Mouse (Mus musculus) intestine, postnatal 0 days (tissue): ENCODE data around the gene Trio. TPM values are rescaled to one million over a fixed set of nuclear protein-coding genes. Genes with fewer than 3 reads are reported as not detected.

Source experiments
- ATAC-seq: fragments of 200-750 bp; cut with Nextera tagmentation; 2 replicates; pipeline ENCODE4 v1.8.0; 2017; ENCODE audit warnings: mild to moderate bottlenecking, moderate TSS enrichment, moderate library complexity
- H3K27ac ChIP-seq: fragments of 300-500 bp; sonication (generic); 2 replicates; pipeline ENCODE4 v1.5.1; 2014; ENCODE audit warnings: mild to moderate bottlenecking, low read depth, low read length, moderate library complexity
- H3K27me3 ChIP-seq: fragments of 300-500 bp; sonication (generic); replicated peaks from 2 replicates; pipeline ENCODE4 v1.6.1; 2014; ENCODE audit warnings: low read length, mixed read lengths; ENCODE audit not compliant: control insufficient read depth, insufficient read depth
- H3K36me3 ChIP-seq: fragments of 300-500 bp; sonication (generic); 2 replicates; pipeline ENCODE4 v1.6.1; 2014; ENCODE audit warnings: mild to moderate bottlenecking, moderate library complexity; ENCODE audit not compliant: control insufficient read depth, insufficient read depth
- H3K4me1 ChIP-seq: fragments of 300-500 bp; sonication (generic); replicated peaks from 2 replicates; pipeline ENCODE4 v1.6.1; 2014; ENCODE audit warnings: antibody characterized with exemption, low read length, mixed read lengths; ENCODE audit not compliant: control insufficient read depth, insufficient read depth
- H3K4me2 ChIP-seq: fragments of 300-500 bp; sonication (generic); replicated peaks from 2 replicates; pipeline ENCODE4 v1.6.1; 2014; ENCODE audit warnings: low read depth, mild to moderate bottlenecking, moderate library complexity
- H3K4me3 ChIP-seq: fragments of 300-500 bp; sonication (generic); 2 replicates; pipeline ENCODE4 v1.5.1; 2014; ENCODE audit warnings: low read depth, low read length
- H3K9ac ChIP-seq: fragments of 300-500 bp; sonication (generic); 2 replicates; pipeline ENCODE4 v1.6.1; 2014; ENCODE audit warnings: mild to moderate bottlenecking, low read depth, low read length
- H3K9me3 ChIP-seq: fragments of 300-500 bp; sonication (generic); 2 replicates; pipeline ENCODE4 v1.6.1; 2016; ENCODE audit warnings: mixed run types; ENCODE audit not compliant: control insufficient read depth
- CTCF ChIP-seq: sonication (generic); IDR thresholded peaks from 2 replicates; pipeline ENCODE4 v1.5.1; 2016; ENCODE audit warnings: low read depth, mild to moderate bottlenecking, control low read depth, antibody characterized with exemption, moderate library complexity
- WGBS: fragments of 180-500 bp; shearing (Covaris S2); extraction: QIAGEN DNeasy Blood & Tissue Kit; methylation state at CpG from one replicate; pipeline ENCODE4 v1.1.7; 2014; 5-methylcytosine and 5-hydroxymethylcytosine counted together
- polyA plus RNA-seq: library from polyadenylated mRNA; unstranded; fragments of >200 nt; fragmentation: Nextera tagmentation; extraction: Ambion mirVana; gene quantifications from 2 replicates; pipeline ENCODE4 v1.2.1, GENCODE M21; 2015

The Trio gene
- polyA plus RNA-seq, 1 experiment from 2014 or later = 10.0 TPM

DNA sequence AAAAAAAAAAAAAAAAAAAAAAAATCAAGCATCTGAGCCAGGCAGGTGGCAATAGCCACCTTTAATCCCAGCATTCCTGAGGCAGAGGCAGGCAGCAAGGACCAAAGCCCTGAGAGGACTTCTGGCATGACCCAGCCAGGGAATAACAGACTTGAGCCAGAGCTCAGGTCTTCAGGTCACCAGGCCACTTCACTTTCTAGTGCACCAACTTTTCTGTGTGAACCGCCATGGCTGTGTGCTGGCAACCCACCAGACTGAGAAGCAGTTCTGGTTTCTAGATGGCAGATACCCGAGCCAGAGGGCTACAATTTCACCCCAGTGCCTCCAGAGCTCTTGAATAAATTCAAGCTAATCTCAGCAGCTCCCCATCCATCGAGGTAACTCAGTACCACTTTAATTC is 104.9 kb downstream of the Trio start:
- no peak for TF ChIP-seq CTCF
- WGBS = 72% methylated on average over 3 of the region's 3 CpGs

DNA sequence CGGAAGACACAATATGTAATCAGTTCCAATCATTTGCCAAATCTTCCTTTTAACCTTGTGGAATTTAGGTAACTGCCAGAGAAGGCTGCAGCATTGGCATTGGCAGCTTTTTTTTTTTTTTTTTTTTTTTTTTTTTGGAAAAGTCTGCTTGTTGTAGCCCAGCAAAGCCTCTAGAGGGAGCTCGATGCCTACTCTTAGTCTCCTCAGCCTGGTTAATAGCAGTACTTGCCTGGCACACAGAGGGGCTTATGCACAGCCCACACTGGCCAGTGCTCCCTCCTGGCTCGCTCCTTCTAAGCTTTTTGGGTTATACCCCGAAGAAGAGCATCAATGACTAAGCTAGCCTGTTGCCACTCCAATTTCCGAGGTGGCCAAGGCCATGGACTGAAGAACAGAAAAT is 106.1 kb downstream of the Trio start:
- TF ChIP-seq CTCF = peak; percentile 77
- peak; percentile 42; the same call in 1 of the 2 replicates for ATAC-seq
- WGBS = 20% methylated on average over 5 of the region's 5 CpGs
- Histone ChIP-seq H3K4me1 (peaks cover 4% of the 10 kb centered on the region; the same call in 1 of the 2 replicates), H3K4me2 (no peak overlapping the region), H3K9ac (no peak overlapping the region), H3K4me3 (no peak overlapping the region), H3K36me3 (0 out of 2 replicates have a peak, but pooled peaks cover 5% of the 10 kb centered on the region), H3K27me3 (no peaks in the 10 kb centered on the region), H3K27ac (no peak overlapping the region), H3K9me3 (no peaks in the 10 kb centered on the region)

More for the DNA sequence above, 104.9 kb downstream of the Trio start:
- Histone ChIP-seq H3K4me2 (no peak overlapping the region), H3K9me3 (no peaks in the 10 kb centered on the region), H3K36me3 (0 out of 2 replicates have a peak, but pooled peaks cover 5% of the 10 kb centered on the region), H3K9ac (no peak overlapping the region), H3K4me3 (no peak overlapping the region), H3K27ac (no peak overlapping the region), H3K27me3 (no peaks in the 10 kb centered on the region), H3K4me1 (peaks cover 4% of the 10 kb centered on the region; the same call in 1 of the 2 replicates)
- no peak for ATAC-seq

DNA sequence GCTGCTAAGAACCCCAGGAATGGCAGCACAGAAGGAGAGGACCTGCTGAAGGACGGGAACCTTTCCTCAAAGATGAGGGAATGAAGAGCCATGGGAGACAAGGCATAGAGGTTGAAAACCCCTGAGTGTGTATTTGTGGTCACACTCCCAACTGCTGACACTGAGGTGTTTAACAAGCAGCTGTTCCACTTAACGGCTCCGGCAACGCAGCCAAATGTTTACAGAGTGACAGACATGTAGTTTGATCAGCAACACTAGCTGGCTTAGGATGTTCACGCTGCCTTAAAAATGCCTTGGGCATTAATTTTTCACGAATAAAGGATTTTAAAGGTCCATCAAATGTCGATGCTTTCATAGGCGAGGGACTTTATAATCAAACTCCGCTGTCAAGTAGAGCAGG is 106.8 kb downstream of the Trio start:
- Histone ChIP-seq H3K9ac (no peak overlapping the region), H3K4me3 (no peak overlapping the region), H3K4me1 (peaks cover 4% of the 10 kb centered on the region; the same call in 1 of the 2 replicates), H3K36me3 (0 out of 2 replicates have a peak, but pooled peaks cover 5% of the 10 kb centered on the region), H3K9me3 (no peaks in the 10 kb centered on the region), H3K27me3 (no peaks in the 10 kb centered on the region), H3K27ac (no peak overlapping the region), H3K4me2 (no peak overlapping the region)
- 78% methylated on average over 9 of the region's 9 CpGs for WGBS
- no peak for TF ChIP-seq CTCF
- ATAC-seq = no peak

DNA sequence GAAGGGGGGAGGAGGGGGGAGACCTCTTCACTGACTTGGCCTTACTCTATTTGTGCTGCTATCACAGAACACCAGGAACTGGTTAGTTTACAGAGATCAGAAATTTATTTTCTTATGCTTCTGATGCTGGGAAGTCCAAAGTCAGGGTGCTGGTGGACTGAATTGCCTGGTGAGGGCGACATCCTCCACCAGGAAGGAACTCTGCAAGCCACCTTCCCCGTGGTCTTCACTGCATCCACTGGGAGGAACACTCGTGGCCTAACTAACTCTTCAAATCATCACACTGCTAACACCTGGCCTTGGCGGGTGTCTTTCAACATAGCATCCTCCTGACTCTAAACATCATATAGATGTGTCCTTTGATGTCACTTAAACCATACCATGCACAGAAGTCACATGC is 109.4 kb downstream of the Trio start:
- TF ChIP-seq CTCF = peak; percentile 52
- Histone ChIP-seq H3K4me3 (no peak overlapping the region), H3K4me2 (no peak overlapping the region), H3K9me3 (no peaks in the 10 kb centered on the region), H3K36me3 (peaks cover 8% of the 10 kb centered on the region; the same call in 1 of the 2 replicates), H3K27ac (no peak overlapping the region), H3K9ac (no peak overlapping the region), H3K4me1 (no peaks in the 10 kb centered on the region), H3K27me3 (no peaks in the 10 kb centered on the region)
- 69% methylated on average over 4 of the region's 4 CpGs for WGBS
- ATAC-seq = no peak

DNA sequence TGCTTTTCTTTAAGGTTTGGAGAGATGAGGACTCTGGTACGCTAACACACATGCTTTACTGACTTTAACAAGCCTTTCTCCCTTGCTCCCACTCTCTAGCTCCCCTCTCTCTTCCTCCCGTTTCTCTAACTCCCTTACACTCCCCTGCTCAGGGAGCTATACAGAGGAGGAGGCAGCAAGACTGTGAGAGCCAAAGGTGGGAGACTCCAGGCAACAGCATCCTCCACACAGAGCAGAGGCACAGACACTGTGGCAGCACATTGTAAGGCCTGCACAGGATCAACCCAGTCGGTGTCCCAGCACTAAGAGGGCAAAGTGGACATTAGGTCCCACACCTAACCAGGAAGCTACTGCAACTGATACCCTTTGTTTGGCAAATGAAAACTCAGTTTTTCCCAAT is 112.6 kb downstream of the Trio start:
- H3K9me3 ChIP-seq = no peaks in the 10 kb centered on the region
- no peak overlapping the region for H3K4me3 ChIP-seq
- no peaks in the 10 kb centered on the region for H3K4me1 ChIP-seq
- H3K4me2 ChIP-seq = no peak overlapping the region
- 64% methylated on average over 3 of the region's 3 CpGs for WGBS
- no peak overlapping the region for H3K9ac ChIP-seq
- ATAC-seq = no peak
- H3K27me3 ChIP-seq = no peaks in the 10 kb centered on the region
- no peak for TF ChIP-seq CTCF
- H3K27ac ChIP-seq = no peak overlapping the region
- peaks cover 8% of the 10 kb centered on the region; the same call in 1 of the 2 replicates for H3K36me3 ChIP-seq

DNA sequence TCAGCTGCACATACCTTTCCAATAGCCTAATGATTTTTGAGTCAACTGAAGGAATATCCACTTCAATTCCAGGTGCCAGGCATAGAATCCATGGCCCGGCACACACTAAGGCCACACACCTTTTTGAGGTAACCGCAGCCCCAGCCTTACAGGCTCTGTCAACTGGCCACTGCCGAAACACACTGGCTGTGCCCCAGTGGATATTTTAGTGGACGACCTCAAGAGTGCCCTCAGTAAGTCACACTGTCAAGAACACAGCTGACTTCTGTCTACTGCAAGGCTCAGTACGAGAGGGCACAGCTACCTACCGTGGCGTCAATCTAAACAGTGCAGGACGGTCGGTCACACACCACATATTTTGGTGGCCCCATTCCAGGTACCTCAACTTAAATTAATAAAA is 114.5 kb downstream of the Trio start:
- WGBS = 91% methylated on average over 9 of the region's 9 CpGs
- Histone ChIP-seq H3K4me2 (no peak overlapping the region), H3K36me3 (peaks cover 4% of the 10 kb centered on the region; the same call in 1 of the 2 replicates), H3K4me3 (no peak overlapping the region), H3K9me3 (no peaks in the 10 kb centered on the region), H3K9ac (no peak overlapping the region), H3K4me1 (no peaks in the 10 kb centered on the region), H3K27ac (no peak overlapping the region), H3K27me3 (no peaks in the 10 kb centered on the region)
- ATAC-seq = no peak
- TF ChIP-seq CTCF = no peak

DNA sequence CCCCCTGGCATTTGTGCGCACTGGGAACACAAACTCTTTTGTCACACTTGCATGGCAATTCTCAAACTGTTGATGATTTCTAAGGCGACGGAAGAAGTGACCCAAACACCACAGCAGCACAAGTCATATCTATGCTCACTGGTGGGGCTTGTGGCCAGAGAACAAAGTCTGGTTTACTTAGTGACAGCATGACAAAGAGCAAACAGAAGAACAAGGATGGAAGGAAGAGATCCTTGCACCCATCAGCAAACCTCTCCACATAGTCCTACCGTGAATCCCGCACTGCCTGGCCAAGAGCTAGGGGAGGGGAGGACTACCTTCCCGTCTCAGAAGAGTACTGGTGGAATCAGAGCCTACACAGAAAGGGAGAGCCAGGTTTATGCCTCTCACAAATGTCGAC is 115.5 kb downstream of the Trio start:
- Histone ChIP-seq H3K27me3 (no peaks in the 10 kb centered on the region), H3K4me1 (no peaks in the 10 kb centered on the region), H3K36me3 (peaks cover 4% of the 10 kb centered on the region; the same call in 1 of the 2 replicates), H3K9me3 (no peaks in the 10 kb centered on the region), H3K4me2 (no peak overlapping the region), H3K27ac (no peak overlapping the region), H3K9ac (no peak overlapping the region), H3K4me3 (no peak overlapping the region)
- TF ChIP-seq CTCF = no peak
- no peak for ATAC-seq
- 56% methylated on average over 7 of the region's 7 CpGs for WGBS
